9 mouse cellular contexts compared by ENCODE assay signal in genomic region chr2:153333822-153334232, GRCm38 (mm10). TPM values are rescaled to one million over a fixed set of nuclear protein-coding genes. Genes with fewer than 3 reads are reported as not detected.
DNase-seq lines count a peak whose midpoint lies in the region; ATAC-seq and TF ChIP-seq lines count a peak whose summit lies in the region.
"Had no signal": no experiment of that assay in that cellular context is flagged by ENCODE, and none has a peak within 500 bp of the region (broad histone marks: within the 10 kb centered on the region; RNA-seq: fewer than 3 reads in every experiment).

No protein-coding gene starts in this region.

- no peak overlapping the region for H3K27ac ChIP-seq in kidney, embryonic 15.5 days
- H3K27ac ChIP-seq in kidney, postnatal 0 days = 0 out of 2 replicates have a peak overlapping the region, but pooled peaks have one; percentile 8
- no peak overlapping the region; the same call in 1 of the 2 replicates for H3K27ac ChIP-seq in lung, postnatal 0 days (ENCODE audit: low read length)
- H3K27ac ChIP-seq in midbrain, embryonic 16.5 days (ENCODE audit: low read length) = no peak overlapping the region
- H3K27ac ChIP-seq: lung, embryonic 15.5 days had no signal

- ATAC-seq in kidney, embryonic 15.5 days (replicated peaks; ENCODE audit: low FRiP score) = no peak; the same call in 1 of the 2 replicates
- ATAC-seq in kidney, postnatal 0 days (replicated peaks; ENCODE audit: low FRiP score, low read depth) = no peak; the same call in 1 of the 2 replicates
- 0 out of 2 replicates have a peak, but pooled peaks have one; percentile 18 for ATAC-seq in lung, postnatal 0 days
- ATAC-seq in midbrain, embryonic 16.5 days = no peak

- H3K27me3 ChIP-seq in kidney, embryonic 15.5 days = no peaks in the 10 kb centered on the region
- H3K27me3 ChIP-seq in kidney, postnatal 0 days (ENCODE audit: insufficient read depth, low read length) = no peaks in the 10 kb centered on the region
- H3K27me3 ChIP-seq in lung, postnatal 0 days (replicated peaks; ENCODE audit: insufficient read depth, low read length) = no peaks in the 10 kb centered on the region
- no peaks in the 10 kb centered on the region for H3K27me3 ChIP-seq in midbrain, embryonic 16.5 days (ENCODE audit: control insufficient read depth, insufficient read depth, low read depth, low read length)
- H3K27me3 ChIP-seq: lung, embryonic 15.5 days had no signal

- TF ChIP-seq CTCF in kidney, postnatal 0 days (IDR thresholded peaks at IDR 0.05; ENCODE audit: low read depth) = peak; percentile 47
- TF ChIP-seq CTCF in lung, postnatal 0 days (IDR thresholded peaks at IDR 0.05) = peak; percentile 28; the same call in 1 of the 2 replicates

- peak; percentile 26 for DNase-seq in kidney, adult 11 months
- peak; percentile 83 for DNase-seq in kidney, postnatal 0 days (ENCODE audit: low spot score)
- peak; percentile 43 for DNase-seq in lung, postnatal 0 days (ENCODE audit: low spot score)
- peak; percentile 47 to 50 for DNase-seq in thymus, postnatal 10 days (ENCODE audit: low spot score in 2 of 2)
- DNase-seq in MN1 (ENCODE audit: low spot score) = no peak
- DNase-seq in urinary bladder, postnatal 4 days (ENCODE audit: low spot score in 2 of 2) = no peak

- TF ChIP-seq EP300 in lung, postnatal 0 days (IDR thresholded peaks at IDR 0.05) = no peak

- no peak overlapping the region for H3K9ac ChIP-seq in kidney, embryonic 15.5 days
- no peak overlapping the region for H3K9ac ChIP-seq in kidney, postnatal 0 days (ENCODE audit: low read depth, low read length)
- no peak overlapping the region for H3K9ac ChIP-seq in lung, postnatal 0 days (replicated peaks; ENCODE audit: low read depth)
- no peak overlapping the region for H3K9ac ChIP-seq in midbrain, embryonic 16.5 days (ENCODE audit: low read depth, low read length)
- H3K9ac ChIP-seq: lung, embryonic 15.5 days had no signal

- no peak overlapping the region for H3K4me2 ChIP-seq in kidney, embryonic 15.5 days
- H3K4me2 ChIP-seq in kidney, postnatal 0 days (ENCODE audit: low read length) = no peak overlapping the region
- H3K4me2 ChIP-seq in lung, postnatal 0 days (replicated peaks; ENCODE audit: low read depth, low read length) = no peak overlapping the region
- no peak overlapping the region for H3K4me2 ChIP-seq in midbrain, embryonic 16.5 days (ENCODE audit: low read length)
- H3K4me2 ChIP-seq: lung, embryonic 15.5 days had no signal

- 53% methylated on average over 6 of the region's 6 CpGs for WGBS in kidney, embryonic 15.5 days
- WGBS in kidney, postnatal 0 days = 34% methylated on average over 6 of the region's 6 CpGs
- 40% methylated on average over 6 of the region's 6 CpGs for WGBS in lung, postnatal 0 days
- 92% methylated on average over 6 of the region's 6 CpGs for WGBS in midbrain, embryonic 16.5 days

- peaks cover 39% of the 10 kb centered on the region for H3K36me3 ChIP-seq in kidney, embryonic 15.5 days
- peaks cover 18% of the 10 kb centered on the region; the same call in 1 of the 2 replicates for H3K36me3 ChIP-seq in kidney, postnatal 0 days (ENCODE audit: insufficient read depth, low read length)
- H3K36me3 ChIP-seq in lung, postnatal 0 days (ENCODE audit: insufficient read depth, low read length) = peaks cover 12% of the 10 kb centered on the region
- peaks cover 24% of the 10 kb centered on the region for H3K36me3 ChIP-seq in midbrain, embryonic 16.5 days (ENCODE audit: control insufficient read depth, insufficient read depth, low read length)

- no peak overlapping the region for H3K4me3 ChIP-seq in kidney, embryonic 15.5 days (replicated peaks)
- no peak overlapping the region for H3K4me3 ChIP-seq in kidney, postnatal 0 days (replicated peaks; ENCODE audit: low read depth, low read length)
- H3K4me3 ChIP-seq in lung, postnatal 0 days (ENCODE audit: low read depth, low read length) = no peak overlapping the region
- H3K4me3 ChIP-seq in midbrain, embryonic 16.5 days (ENCODE audit: low read depth, low read length) = no peak overlapping the region
- H3K4me3 ChIP-seq: lung, embryonic 15.5 days had no signal

- no peaks in the 10 kb centered on the region for H3K9me3 ChIP-seq in kidney, embryonic 15.5 days (replicated peaks)
- no peaks in the 10 kb centered on the region for H3K9me3 ChIP-seq in kidney, postnatal 0 days (replicated peaks; ENCODE audit: low read length)
- H3K9me3 ChIP-seq in lung, postnatal 0 days (ENCODE audit: low read length) = no peaks in the 10 kb centered on the region
- no peaks in the 10 kb centered on the region for H3K9me3 ChIP-seq in midbrain, embryonic 16.5 days (replicated peaks; ENCODE audit: control insufficient read depth, low read length, poor library complexity, severe bottlenecking)
- H3K9me3 ChIP-seq: lung, embryonic 15.5 days had no signal

- H3K4me1 ChIP-seq in kidney, embryonic 15.5 days = peaks cover 12% of the 10 kb centered on the region; the same call in 1 of the 2 replicates
- H3K4me1 ChIP-seq in kidney, postnatal 0 days (replicated peaks; ENCODE audit: insufficient read depth, low read length) = 0 out of 2 replicates have a peak, but pooled peaks cover 5% of the 10 kb centered on the region
- H3K4me1 ChIP-seq in lung, postnatal 0 days (ENCODE audit: insufficient read depth, low read depth, low read length) = peaks cover 8% of the 10 kb centered on the region; the same call in 1 of the 2 replicates
- H3K4me1 ChIP-seq in midbrain, embryonic 16.5 days (ENCODE audit: control insufficient read depth, insufficient read depth, low read length) = no peaks in the 10 kb centered on the region

RNA-seq across cellular contexts. Expression of gene Asxl1, which starts 11.8 kb away (rescaled TPM):
- 11.2 and 12.2 TPM in 2 replicates for polyA plus RNA-seq in kidney, embryonic 15.5 days (2015; fragmentation: Nextera tagmentation; extraction: Ambion mirVana)
- 12.3 and 14.1 TPM in 2 replicates for polyA plus RNA-seq in kidney, postnatal 0 days (2015; fragmentation: Nextera tagmentation; extraction: Ambion mirVana)
- 10.3 and 12.1 TPM in 2 replicates for polyA plus RNA-seq in lung, postnatal 0 days (2015; fragmentation: Nextera tagmentation; extraction: Ambion mirVana)
- polyA plus RNA-seq in midbrain, embryonic 16.5 days (2015; fragmentation: Nextera tagmentation; extraction: Ambion mirVana) = 9.0 and 9.2 TPM in 2 replicates

RNA-seq across cellular contexts. Expression of gene Kif3b, which starts 42.6 kb away (rescaled TPM):
- polyA plus RNA-seq in kidney, embryonic 15.5 days (2015; fragmentation: Nextera tagmentation; extraction: Ambion mirVana) = 8.1 and 9.0 TPM in 2 replicates
- 6.0 and 6.7 TPM in 2 replicates for polyA plus RNA-seq in kidney, postnatal 0 days (2015; fragmentation: Nextera tagmentation; extraction: Ambion mirVana)
- 4.7 and 5.2 TPM in 2 replicates for polyA plus RNA-seq in lung, postnatal 0 days (2015; fragmentation: Nextera tagmentation; extraction: Ambion mirVana)
- 25.8 and 26.9 TPM in 2 replicates for polyA plus RNA-seq in midbrain, embryonic 16.5 days (2015; fragmentation: Nextera tagmentation; extraction: Ambion mirVana)

Comparison
In these comparisons a context has a peak if more than half of its experiments do, and no peak if none do; other contexts are left out.
1. DNase-seq: peak in kidney, adult 11 months (single experiment), kidney, postnatal 0 days (single experiment), lung, postnatal 0 days (single experiment) and thymus, postnatal 10 days (2 of 2); none in MN1 (single experiment) and urinary bladder, postnatal 4 days (0 of 2).